Mouse (Mus musculus) C2C12 (cell line): ENCODE measurements around the gene Pkp4. TPM values are rescaled to one million over a fixed set of nuclear protein-coding genes. Genes with fewer than 3 reads are reported as not detected.

Source experiments
- H3K27me3 ChIP-seq: one replicate; pipeline ENCODE4 v1.6.1; 2011; ENCODE audit not compliant: control insufficient read depth, insufficient read depth, insufficient read length
- H3K36me3 ChIP-seq: one replicate; pipeline ENCODE4 v1.6.1; 2011; ENCODE audit not compliant: control insufficient read depth, insufficient read depth
- H3K4me3 ChIP-seq: one replicate; pipeline ENCODE4 v1.5.1; 2011; ENCODE audit warnings: mild to moderate bottlenecking, control low read depth; ENCODE audit not compliant: poor library complexity, insufficient read depth, severe bottlenecking
- H3K79me2 ChIP-seq: one replicate; pipeline ENCODE4 v1.6.1; 2011; ENCODE audit not compliant: control insufficient read depth, insufficient read depth
- H3K79me3 ChIP-seq: one replicate; pipeline ENCODE4 v1.6.1; 2011; ENCODE audit warnings: low read depth, control low read depth
- H3ac ChIP-seq: one replicate; pipeline ENCODE3; 2011; ENCODE audit warnings: low read depth; ENCODE audit not compliant: control insufficient read depth, insufficient read length
- CEBPB ChIP-seq: IDR thresholded peaks from one replicate; pipeline ENCODE4 v1.6.1; 2011; ENCODE audit warnings: low read depth, mild to moderate bottlenecking, control low read depth, moderate library complexity
- CTCF ChIP-seq: IDR thresholded peaks from one replicate; pipeline ENCODE4 v1.5.1; 2011; ENCODE audit not compliant: control insufficient read depth, insufficient read depth, insufficient read length
- FOSL1 ChIP-seq: IDR thresholded peaks from one replicate; pipeline ENCODE4 v1.8.0; 2011; ENCODE audit warnings: mild to moderate bottlenecking, low read length; ENCODE audit not compliant: poor library complexity, insufficient read depth, severe bottlenecking
- MAX ChIP-seq: IDR thresholded peaks from one replicate; pipeline ENCODE4 v1.6.1; 2011; ENCODE audit warnings: mild to moderate bottlenecking, control low read depth
- MYOD1 ChIP-seq: IDR thresholded peaks from one replicate; pipeline ENCODE4 v1.6.1; 2011; ENCODE audit warnings: low read depth; ENCODE audit not compliant: control insufficient read depth, insufficient read length
- MYOG ChIP-seq: IDR thresholded peaks from one replicate; pipeline ENCODE4 v1.6.1; 2011; ENCODE audit not compliant: control insufficient read depth, insufficient read length; ENCODE audit errors: extremely low read depth
- USF1 ChIP-seq: IDR thresholded peaks from one replicate; pipeline ENCODE4 v1.6.1; 2011; ENCODE audit warnings: low read depth, mild to moderate bottlenecking, control low read depth, moderate library complexity
- polyA plus RNA-seq: library from polyadenylated mRNA; unstranded; fragments of >200 nt; fragmentation: generic; extraction: Trizol; gene quantifications from one replicate; pipeline ENCODE4 v1.2.1, GENCODE M21; 2012; ENCODE audit warnings: missing spikeins

Pkp4 gene
- polyA plus RNA-seq, 1 experiment, result 23.0 TPM

DNA sequence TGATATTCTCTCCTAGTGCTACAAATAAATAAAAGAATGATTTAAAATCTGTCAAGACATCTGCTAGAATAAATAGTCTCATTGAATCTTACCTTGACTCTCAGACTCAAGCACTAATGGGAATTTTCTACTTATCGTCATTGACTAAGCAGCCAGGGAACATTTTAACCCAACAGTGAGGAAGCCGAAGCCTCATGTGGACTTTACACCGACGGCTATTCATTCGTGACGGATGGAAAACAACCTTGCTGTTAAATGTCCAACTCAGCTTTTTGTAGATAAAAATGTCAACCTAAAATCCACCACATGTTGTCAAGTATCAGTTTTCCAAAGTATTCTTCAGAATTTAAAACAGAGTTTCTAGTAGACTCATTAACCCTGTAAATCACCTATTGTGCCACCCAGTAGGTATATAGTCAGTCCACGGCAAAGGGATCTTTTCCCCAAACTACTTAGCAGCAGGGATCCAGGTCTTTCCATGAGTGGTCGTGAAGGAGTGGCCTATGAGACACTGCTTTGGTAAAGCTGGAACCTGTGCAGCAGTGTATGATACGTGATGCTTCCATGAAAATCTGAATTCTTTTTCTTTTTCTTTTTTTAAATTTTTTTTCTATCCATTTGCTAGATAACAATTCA, 9.0 kb downstream of the Pkp4 start:
- no peak for TF ChIP-seq MYOD1
- TF ChIP-seq USF1, result no peak
- no peak for TF ChIP-seq CTCF
- TF ChIP-seq CEBPB, result no peak
- no peak for TF ChIP-seq MAX
- no peak for TF ChIP-seq MYOG
- no peak for TF ChIP-seq FOSL1
- Histone ChIP-seq H3K79me2 (peaks cover 100% of the 10 kb centered on the region), H3K27me3 (no peaks in the 10 kb centered on the region), H3ac (no peak overlapping the region), H3K79me3 (peaks cover 97% of the 10 kb centered on the region), H3K36me3 (no peaks in the 10 kb centered on the region), H3K4me3 (no peak overlapping the region)

DNA sequence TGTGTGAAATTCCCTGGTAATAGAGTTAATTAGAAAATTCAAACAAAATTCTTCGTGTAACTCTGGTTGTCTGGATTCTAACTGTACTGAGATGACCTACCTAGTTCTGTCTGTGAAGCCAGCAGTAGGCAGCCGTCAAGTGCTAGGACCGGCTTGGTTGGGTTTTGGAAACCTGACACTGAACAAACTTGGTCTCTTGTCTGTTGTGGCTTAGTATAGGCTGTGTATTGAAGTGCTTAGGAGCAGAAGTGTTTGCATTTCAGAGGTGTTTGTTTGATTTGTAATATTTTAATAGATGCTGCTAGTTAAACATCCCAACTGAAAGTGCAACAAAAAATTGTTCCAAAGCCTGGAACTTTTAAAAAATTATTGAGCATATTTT, 9.5 kb downstream of the Pkp4 start:
- Histone ChIP-seq H3K27me3 (no peaks in the 10 kb centered on the region), H3K36me3 (no peaks in the 10 kb centered on the region), H3ac (no peak overlapping the region), H3K79me3 (peaks cover 97% of the 10 kb centered on the region), H3K4me3 (no peak overlapping the region), H3K79me2 (peaks cover 100% of the 10 kb centered on the region)
- TF ChIP-seq MYOD1 (no peak), CEBPB (no peak), CTCF (no peak), USF1 (no peak), MYOG (no peak), MAX (no peak), FOSL1 (no peak)

DNA sequence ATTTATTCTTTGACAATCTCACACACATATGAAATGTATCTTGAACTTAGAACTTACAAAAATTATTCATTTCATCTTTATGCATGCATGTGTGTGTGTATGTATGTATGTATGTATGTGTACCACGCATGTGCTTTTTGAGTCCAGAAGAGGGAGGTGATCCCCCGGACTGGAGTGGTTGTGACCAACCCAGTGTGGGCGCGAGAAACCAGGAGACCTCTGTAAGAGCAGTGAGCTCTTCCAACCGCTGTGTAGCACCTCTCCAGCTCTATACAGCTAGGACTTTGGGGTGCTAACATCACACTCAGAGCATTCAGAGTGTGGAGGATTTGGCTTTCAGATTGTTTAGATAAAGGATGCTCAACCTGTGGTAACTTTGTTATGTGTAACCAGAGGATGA, 9.9 kb downstream of the Pkp4 start:
- no peak overlapping the region for H3K4me3 ChIP-seq
- no peaks in the 10 kb centered on the region for H3K36me3 ChIP-seq
- H3K79me3 ChIP-seq, result peaks cover 97% of the 10 kb centered on the region
- H3ac ChIP-seq, result no peak overlapping the region
- H3K27me3 ChIP-seq, result no peaks in the 10 kb centered on the region
- peaks cover 100% of the 10 kb centered on the region for H3K79me2 ChIP-seq
- no peak for TF ChIP-seq CEBPB
- TF ChIP-seq USF1, result no peak
- TF ChIP-seq MAX, result no peak
- TF ChIP-seq CTCF, result no peak
- no peak for TF ChIP-seq MYOD1
- no peak for TF ChIP-seq MYOG

DNA sequence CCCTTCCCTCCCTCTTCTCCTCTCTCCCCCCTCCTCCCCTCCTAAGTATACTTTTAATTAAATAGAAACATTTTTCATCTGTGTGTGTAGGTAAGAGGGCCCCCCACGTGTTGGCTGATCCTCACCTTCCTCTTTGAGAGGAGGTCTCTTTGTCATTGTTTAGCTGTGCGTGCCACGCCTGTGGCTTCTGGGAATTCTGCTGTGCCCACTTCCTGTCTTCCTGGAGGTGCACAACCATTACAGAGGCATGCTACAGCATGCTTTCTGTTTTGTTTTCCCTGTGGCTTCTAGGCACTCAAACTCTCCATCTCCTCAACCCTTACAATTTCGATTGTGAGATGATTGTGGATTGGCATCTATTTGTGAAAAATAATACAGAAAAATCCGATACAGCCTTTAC, 10.9 kb downstream of the Pkp4 start:
- Histone ChIP-seq H3K36me3 (no peaks in the 10 kb centered on the region), H3K27me3 (no peaks in the 10 kb centered on the region), H3K79me2 (peaks cover 100% of the 10 kb centered on the region), H3K79me3 (peaks cover 97% of the 10 kb centered on the region), H3K4me3 (no peak overlapping the region), H3ac (no peak overlapping the region)
- TF ChIP-seq MYOG (no peak), MAX (peak; percentile 89)

DNA sequence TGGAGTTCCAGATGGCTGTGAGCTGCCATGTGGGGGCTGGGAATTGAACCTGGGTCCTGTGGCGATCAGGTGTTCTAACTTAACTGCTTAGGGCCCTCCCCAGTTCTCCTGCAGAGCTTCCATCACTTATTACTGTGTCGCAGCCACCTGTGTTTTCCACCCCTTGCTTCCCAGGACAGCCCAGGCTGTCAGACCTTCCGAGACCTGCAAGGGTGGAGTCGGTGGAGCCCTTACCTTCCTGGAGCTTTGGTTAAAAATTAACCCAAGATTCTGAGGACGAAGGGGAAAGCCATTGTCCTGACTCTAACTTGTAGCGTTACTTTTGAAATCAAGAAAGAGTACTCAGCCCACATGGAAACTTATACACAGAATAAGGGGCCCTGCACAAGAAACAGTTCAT, 15.3 kb downstream of the Pkp4 start:
- H3ac ChIP-seq, result no peak overlapping the region
- H3K27me3 ChIP-seq, result no peaks in the 10 kb centered on the region
- H3K36me3 ChIP-seq, result no peaks in the 10 kb centered on the region
- TF ChIP-seq CTCF, result no peak
- TF ChIP-seq MYOG, result no peak
- no peak for TF ChIP-seq CEBPB
- TF ChIP-seq FOSL1, result no peak
- H3K4me3 ChIP-seq, result no peak overlapping the region
- peaks cover 96% of the 10 kb centered on the region for H3K79me3 ChIP-seq
- H3K79me2 ChIP-seq, result peaks cover 98% of the 10 kb centered on the region

DNA sequence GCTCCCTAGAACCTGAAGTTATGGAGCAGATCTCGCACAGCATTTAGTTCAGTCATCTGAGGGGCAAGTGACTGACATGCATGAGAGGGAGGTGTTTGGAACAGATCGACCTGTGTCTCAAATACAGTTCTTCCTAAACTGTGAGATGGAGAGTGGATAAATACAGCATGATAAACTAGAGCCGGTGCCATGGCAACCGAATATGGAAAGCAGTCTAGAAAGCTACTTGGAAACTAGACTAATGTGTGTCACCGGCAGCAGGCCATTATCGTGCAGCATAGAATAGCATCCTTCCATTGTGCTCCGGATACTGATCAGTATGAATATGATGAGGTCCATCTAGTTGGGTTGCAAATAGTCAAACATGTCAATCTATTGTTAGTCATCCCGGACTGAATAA, 17.5 kb downstream of the Pkp4 start:
- TF ChIP-seq MYOD1 (no peak), CEBPB (no peak), MAX (no peak), USF1 (no peak), MYOG (no peak), CTCF (no peak), FOSL1 (no peak)
- Histone ChIP-seq H3K79me2 (peaks cover 98% of the 10 kb centered on the region), H3ac (no peak overlapping the region), H3K27me3 (no peaks in the 10 kb centered on the region), H3K79me3 (peaks cover 95% of the 10 kb centered on the region), H3K4me3 (no peak overlapping the region), H3K36me3 (peaks cover 1% of the 10 kb centered on the region)
